Mouse (Mus musculus) liver, adult 2 months (tissue): Measurements from ENCODE around the gene Snx27. TPM values are rescaled to one million over a fixed set of nuclear protein-coding genes. Genes with fewer than 3 reads are reported as not detected.

Experiments used
- DNase-seq: peaks from one replicate; pipeline ENCODE4 v3.0.0-alpha.2; 2011; ENCODE audit warnings: low read depth, low spot score; ENCODE audit errors: extremely low read depth
- H3K27ac ChIP-seq: fragments of 200-500 bp; replicated peaks from 2 replicates; pipeline ENCODE4 v1.5.1; 2012; ENCODE audit warnings: low read depth, mild to moderate bottlenecking, control low read depth, inconsistent platforms, low read length; ENCODE audit not compliant: insufficient read depth
- H3K27me3 ChIP-seq: fragments of 200-500 bp; 2 replicates; pipeline ENCODE4 v1.6.1; 2012; ENCODE audit warnings: mild to moderate bottlenecking, moderate library complexity, low read length, inconsistent platforms; ENCODE audit not compliant: control insufficient read depth, insufficient read depth
- H3K36me3 ChIP-seq: fragments of 200-500 bp; 2 replicates; pipeline ENCODE4 v1.6.1; 2012; ENCODE audit warnings: low read length, inconsistent platforms; ENCODE audit not compliant: control insufficient read depth, insufficient read depth
- H3K4me1 ChIP-seq: fragments of 200-500 bp; 2 replicates; pipeline ENCODE4 v1.6.1; 2011; ENCODE audit warnings: low read length; ENCODE audit not compliant: control insufficient read depth, insufficient read depth
- H3K4me3 ChIP-seq: fragments of 200-500 bp; 2 replicates; pipeline ENCODE4 v1.5.1; 2011; ENCODE audit warnings: low read depth, mild to moderate bottlenecking, control low read depth, low read length, moderate library complexity; ENCODE audit not compliant: insufficient read depth
- H3K79me2 ChIP-seq: fragments of 200-500 bp; 2 replicates; pipeline ENCODE4 v1.6.1; 2012; ENCODE audit warnings: inconsistent platforms, mild to moderate bottlenecking, low read length, moderate library complexity; ENCODE audit not compliant: control insufficient read depth, insufficient read depth
- H3K9ac ChIP-seq: fragments of 200-500 bp; 2 replicates; pipeline ENCODE4 v1.6.1; 2012; ENCODE audit warnings: low read depth, mild to moderate bottlenecking, control low read depth, inconsistent platforms, low read length
- CTCF ChIP-seq: fragments of 200-500 bp; IDR thresholded peaks from 2 replicates; pipeline ENCODE4 v1.5.1; 2011; ENCODE audit warnings: low read depth, low read length, control low read depth
- POLR2A ChIP-seq: fragments of 200-500 bp; IDR thresholded peaks from 2 replicates; pipeline ENCODE4 v1.6.1; 2011; ENCODE audit warnings: low read length, control low read depth; ENCODE audit not compliant: insufficient read depth; ENCODE audit errors: extremely low read depth
- WGBS: fragments of 180-500 bp; shearing (Covaris S2); methylation state at CpG from one replicate; pipeline ENCODE4 v1.1.7; 2018; 5-methylcytosine and 5-hydroxymethylcytosine counted together
- polyA plus RNA-seq: library from polyadenylated mRNA; depleted of rRNA; stranded (reverse); fragments of >200 nt; gene quantifications from 2 replicates; pipeline ENCODE4 v1.2.3, GENCODE M21; 2012
- total RNA-seq: library from RNA; depleted of rRNA; stranded (reverse); fragments of >200 nt; gene quantifications from 2 replicates; pipeline ENCODE4 v1.2.3, GENCODE M21; 2014

The Snx27 gene
- total and polyA plus RNA-seq, 2 experiments = 4.7 to 9.6 TPM

- WGBS = 73% methylated on average over 10 of the region's 10 CpGs
These were observed 109.4 kb downstream of the Snx27 start for GRCm38 (mm10) chr3:94473115-94473505.

GRCm38 (mm10) chr3:94472447-94473114, 109.9 kb downstream of the Snx27 start:
- no peak for TF ChIP-seq POLR2A
- no peak for TF ChIP-seq CTCF

More at GRCm38 (mm10) chr3:94473115-94473505, 109.4 kb downstream of the Snx27 start:
- no peaks in the 10 kb centered on the region for H3K4me1 ChIP-seq
- H3K27ac ChIP-seq = no peak overlapping the region
- no peak overlapping the region for H3K4me3 ChIP-seq
- no peaks in the 10 kb centered on the region for H3K79me2 ChIP-seq
- DNase-seq = no peak
- no peak overlapping the region for H3K9ac ChIP-seq
- TF ChIP-seq CTCF (no peak), POLR2A (no peak)
- no peaks in the 10 kb centered on the region for H3K36me3 ChIP-seq
- no peaks in the 10 kb centered on the region for H3K27me3 ChIP-seq

GRCm38 (mm10) chr3:94468931-94469330, 113.6 kb downstream of the Snx27 start:
- no peaks in the 10 kb centered on the region for H3K27me3 ChIP-seq
- TF ChIP-seq POLR2A (no peak), CTCF (no peak)
- no peak for DNase-seq
- H3K4me1 ChIP-seq = no peaks in the 10 kb centered on the region
- H3K9ac ChIP-seq = no peak overlapping the region
- no peaks in the 10 kb centered on the region for H3K36me3 ChIP-seq
- WGBS = 65% methylated on average over 3 of the region's 3 CpGs
- H3K27ac ChIP-seq = no peak overlapping the region
- no peak overlapping the region for H3K4me3 ChIP-seq
- H3K79me2 ChIP-seq = no peaks in the 10 kb centered on the region

More at GRCm38 (mm10) chr3:94472447-94473114, 109.9 kb downstream of the Snx27 start:
- H3K9ac ChIP-seq = no peak overlapping the region
- no peaks in the 10 kb centered on the region for H3K27me3 ChIP-seq
- H3K4me3 ChIP-seq = no peak overlapping the region
- no peaks in the 10 kb centered on the region for H3K4me1 ChIP-seq
- no peaks in the 10 kb centered on the region for H3K79me2 ChIP-seq
- H3K27ac ChIP-seq = no peak overlapping the region
- H3K36me3 ChIP-seq = no peaks in the 10 kb centered on the region
- 23% methylated on average over 28 of the region's 28 CpGs for WGBS
- DNase-seq = peak; percentile 23

GRCm38 (mm10) chr3:94465632-94466430, 116.7 kb downstream of the Snx27 start:
- no peak for DNase-seq
- H3K27ac ChIP-seq = no peak overlapping the region
- WGBS = 91% methylated on average over 13 of the region's 13 CpGs
- H3K4me3 ChIP-seq = no peak overlapping the region
- no peaks in the 10 kb centered on the region for H3K36me3 ChIP-seq
- no peak for TF ChIP-seq CTCF
- TF ChIP-seq POLR2A = no peak
- H3K9ac ChIP-seq = no peak overlapping the region
- H3K4me1 ChIP-seq = no peaks in the 10 kb centered on the region
- no peaks in the 10 kb centered on the region for H3K79me2 ChIP-seq
- no peaks in the 10 kb centered on the region for H3K27me3 ChIP-seq

GRCm38 (mm10) chr3:94463926-94464578, 118.5 kb downstream of the Snx27 start:
- Histone ChIP-seq H3K36me3 (no peaks in the 10 kb centered on the region), H3K27me3 (no peaks in the 10 kb centered on the region), H3K4me1 (no peaks in the 10 kb centered on the region), H3K79me2 (no peaks in the 10 kb centered on the region), H3K4me3 (no peak overlapping the region), H3K27ac (no peak overlapping the region), H3K9ac (no peak overlapping the region)
- TF ChIP-seq CTCF = no peak
- no peak for TF ChIP-seq POLR2A
- no peak for DNase-seq
- WGBS = 57% methylated on average over 11 of the region's 11 CpGs

- DNase-seq = no peak
- Histone ChIP-seq H3K27ac (no peak overlapping the region), H3K4me3 (no peak overlapping the region), H3K9ac (no peak overlapping the region), H3K4me1 (no peaks in the 10 kb centered on the region), H3K27me3 (no peaks in the 10 kb centered on the region), H3K36me3 (no peaks in the 10 kb centered on the region), H3K79me2 (no peaks in the 10 kb centered on the region)
- 87% methylated on average over 2 of the region's 2 CpGs for WGBS
- TF ChIP-seq POLR2A (no peak), CTCF (no peak)
These were observed 122.7 kb downstream of the Snx27 start for GRCm38 (mm10) chr3:94459834-94460233.
